Mouse (Mus musculus) hindbrain, embryonic 11.5 days (tissue): ENCODE results near the gene Acta1. TPM values are rescaled to one million over a fixed set of nuclear protein-coding genes. Genes with fewer than 3 reads are reported as not detected.
A peak's percentile ranks its signal among the peaks of the same experiment; 100 is the strongest.

Experiments
- ATAC-seq: fragments of 200-750 bp; cut with Nextera tagmentation; 2 replicates; pipeline ENCODE4 v1.8.0; 2017; ENCODE audit warnings: mild to moderate bottlenecking, moderate TSS enrichment, moderate library complexity; ENCODE audit not compliant: low FRiP score
- DNase-seq: peaks from one replicate; pipeline ENCODE4 v3.0.0-alpha.2; 2015; ENCODE audit warnings: low spot score
- H3K27ac ChIP-seq: fragments of 300-500 bp; sonication (generic); 2 replicates; pipeline ENCODE4 v1.5.1; 2014; ENCODE audit warnings: mild to moderate bottlenecking, low read depth, low read length
- H3K27me3 ChIP-seq: fragments of 300-500 bp; sonication (generic); 2 replicates; pipeline ENCODE4 v1.6.1; 2014; ENCODE audit warnings: mild to moderate bottlenecking, low read length, moderate library complexity, mixed read lengths; ENCODE audit not compliant: control insufficient read depth, insufficient read depth
- H3K36me3 ChIP-seq: fragments of 300-500 bp; sonication (generic); 2 replicates; pipeline ENCODE4 v1.6.1; 2014; ENCODE audit warnings: mild to moderate bottlenecking, low read length, moderate library complexity, mixed read lengths; ENCODE audit not compliant: control insufficient read depth, insufficient read depth
- H3K4me1 ChIP-seq: fragments of 300-500 bp; sonication (generic); replicated peaks from 2 replicates; pipeline ENCODE4 v1.6.1; 2014; ENCODE audit warnings: low read length, mixed read lengths; ENCODE audit not compliant: control insufficient read depth, insufficient read depth
- H3K4me2 ChIP-seq: fragments of 300-500 bp; sonication (generic); replicated peaks from 2 replicates; pipeline ENCODE4 v1.6.1; 2014; ENCODE audit warnings: mild to moderate bottlenecking, low read depth, low read length
- H3K4me3 ChIP-seq: fragments of 300-500 bp; sonication (generic); 2 replicates; pipeline ENCODE4 v1.5.1; 2014; ENCODE audit warnings: low read depth, low read length
- H3K9ac ChIP-seq: fragments of 300-500 bp; sonication (generic); 2 replicates; pipeline ENCODE4 v1.6.1; 2014; ENCODE audit warnings: low read depth, low read length
- H3K9me3 ChIP-seq: fragments of 300-500 bp; sonication (generic); 2 replicates; pipeline ENCODE4 v1.6.1; 2016; ENCODE audit warnings: low read length; ENCODE audit not compliant: control insufficient read depth
- WGBS: fragments of 180-500 bp; shearing (Covaris S2); extraction: QIAGEN DNeasy Blood & Tissue Kit; methylation state at CpG from one replicate; pipeline ENCODE4 v1.1.7; 2014; 5-methylcytosine and 5-hydroxymethylcytosine counted together
- polyA plus RNA-seq: library from polyadenylated mRNA; unstranded; fragments of >200 nt; fragmentation: Nextera tagmentation; extraction: Ambion mirVana; gene quantifications from 2 replicates; pipeline ENCODE4 v1.2.1, GENCODE M21; 2014

Acta1 gene
- polyA plus RNA-seq, 1 experiment from 2014 or later = 5.2 TPM

DNA sequence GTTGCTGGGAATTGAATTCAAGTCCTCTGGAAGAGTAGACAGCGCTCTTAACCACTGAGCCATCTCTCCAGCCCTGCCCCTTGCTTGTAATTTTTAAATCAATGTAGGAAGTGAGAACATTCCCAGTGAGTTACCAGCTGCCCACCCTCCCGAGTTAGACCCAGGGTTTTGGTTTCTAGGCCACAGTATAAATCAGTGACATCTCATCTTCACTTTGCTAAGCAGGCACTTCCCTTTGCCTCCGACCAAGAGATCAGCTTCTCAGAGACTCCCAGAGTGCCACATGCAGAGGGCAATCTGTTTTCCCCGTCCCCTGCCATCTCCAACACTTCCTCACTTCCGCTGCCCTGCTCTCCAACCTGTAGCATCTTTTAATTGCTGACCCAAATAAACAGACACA lies 4.0 kb upstream of the Acta1 start:
- Histone ChIP-seq H3K4me3 (no peak overlapping the region), H3K4me1 (no peaks in the 10 kb centered on the region), H3K9me3 (no peaks in the 10 kb centered on the region), H3K36me3 (0 out of 2 replicates have a peak, but pooled peaks cover 3% of the 10 kb centered on the region), H3K9ac (no peak overlapping the region), H3K27me3 (peaks cover 20% of the 10 kb centered on the region), H3K4me2 (no peak overlapping the region), H3K27ac (no peak overlapping the region)
- DNase-seq = no peak
- no peak for ATAC-seq
- 90% methylated on average over 5 of the region's 5 CpGs for WGBS

DNA sequence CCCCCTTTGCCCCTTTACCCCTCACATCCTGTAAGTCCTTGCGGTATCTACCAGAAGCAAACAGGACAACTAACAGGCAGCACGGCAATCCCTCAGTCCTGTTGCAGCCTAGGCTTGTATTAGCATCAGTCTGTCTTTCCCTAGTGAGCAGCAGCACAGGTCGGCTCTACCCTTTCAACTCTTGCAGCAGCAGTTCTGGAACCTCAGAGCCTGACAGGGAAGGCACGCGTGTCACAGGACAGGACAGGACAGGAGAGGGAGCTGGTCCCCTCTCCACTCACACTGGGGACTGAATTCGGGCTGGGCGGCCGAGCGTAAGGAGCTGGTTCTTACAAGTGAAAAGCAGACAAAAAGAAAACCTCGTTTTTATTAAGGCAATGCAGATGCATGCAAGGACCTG lies 2.2 kb upstream of the Acta1 start:
- no peak for ATAC-seq
- no peak overlapping the region for H3K9ac ChIP-seq
- no peaks in the 10 kb centered on the region for H3K36me3 ChIP-seq
- peaks cover 38% of the 10 kb centered on the region for H3K27me3 ChIP-seq
- H3K4me1 ChIP-seq = peaks cover 3% of the 10 kb centered on the region; the same call in 1 of the 2 replicates
- no peak overlapping the region for H3K4me3 ChIP-seq
- H3K4me2 ChIP-seq = no peak overlapping the region
- no peaks in the 10 kb centered on the region for H3K9me3 ChIP-seq
- no peak for DNase-seq
- WGBS = 63% methylated on average over 10 of the region's 10 CpGs
- no peak overlapping the region for H3K27ac ChIP-seq

DNA sequence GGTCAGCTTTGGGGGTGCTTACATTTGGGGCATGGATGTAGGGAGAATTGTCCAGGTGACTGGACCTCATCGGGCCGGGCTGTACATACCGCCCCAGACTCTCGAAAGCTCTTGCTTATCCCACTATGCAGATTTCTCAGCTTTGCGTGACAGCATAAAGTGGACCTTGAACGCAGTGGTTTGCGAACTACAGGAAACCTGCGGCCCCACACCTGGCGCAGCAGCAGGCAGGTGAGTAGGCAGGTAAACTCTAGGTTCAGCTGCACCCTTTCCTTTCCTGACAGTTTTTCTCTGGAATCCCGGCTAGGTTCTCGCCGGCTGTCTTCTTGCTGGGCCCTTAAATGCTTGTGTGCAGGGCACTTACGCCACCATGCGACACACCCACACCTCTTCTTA lies 1.8 kb upstream of the Acta1 start:
- 64% methylated on average over 14 of the region's 14 CpGs for WGBS
- H3K27me3 ChIP-seq = peaks cover 42% of the 10 kb centered on the region
- no peak overlapping the region for H3K9ac ChIP-seq

DNA sequence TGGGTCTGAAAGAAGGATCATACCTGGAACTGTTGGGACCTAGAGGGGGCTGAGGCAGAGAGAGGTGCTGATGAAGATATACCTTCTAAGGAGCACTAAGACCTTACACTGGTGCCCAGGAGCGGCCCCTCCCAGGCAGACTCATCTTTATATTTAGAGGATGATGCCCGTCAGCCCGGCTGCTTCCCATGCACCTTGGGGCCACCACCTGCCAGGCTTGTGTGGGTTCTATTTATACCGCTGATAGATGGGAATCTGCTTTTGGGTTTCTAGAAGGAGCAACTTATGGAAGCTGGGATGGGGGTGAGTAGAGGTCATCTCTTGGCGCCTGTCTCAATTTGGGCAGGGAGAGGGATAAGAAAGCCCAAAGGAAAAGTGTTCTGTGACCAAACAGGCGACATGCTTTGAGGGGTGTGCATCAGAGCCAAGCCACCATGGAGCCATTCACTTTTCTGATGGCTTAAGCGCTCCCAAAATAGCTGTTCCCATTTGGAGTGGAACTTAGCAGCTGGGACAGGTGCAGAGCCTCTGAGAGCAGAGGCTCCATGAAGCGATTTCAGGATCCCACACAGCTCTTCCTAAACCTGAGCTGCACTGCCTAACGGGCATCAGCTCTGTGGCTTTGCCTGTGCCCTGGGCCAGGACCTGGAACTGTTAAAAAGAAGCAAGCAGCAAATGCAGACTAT lies 1.3 kb upstream of the Acta1 start:
- no peak for DNase-seq
- H3K27me3 ChIP-seq = peaks cover 48% of the 10 kb centered on the region

More for the DNA sequence above, 1.8 kb upstream of the Acta1 start:
- H3K4me2 ChIP-seq = no peak overlapping the region
- peaks cover 3% of the 10 kb centered on the region; the same call in 1 of the 2 replicates for H3K4me1 ChIP-seq
- no peak overlapping the region for H3K27ac ChIP-seq
- no peaks in the 10 kb centered on the region for H3K9me3 ChIP-seq
- no peak overlapping the region for H3K4me3 ChIP-seq
- DNase-seq = no peak
- H3K36me3 ChIP-seq = no peaks in the 10 kb centered on the region
- ATAC-seq = no peak

DNA sequence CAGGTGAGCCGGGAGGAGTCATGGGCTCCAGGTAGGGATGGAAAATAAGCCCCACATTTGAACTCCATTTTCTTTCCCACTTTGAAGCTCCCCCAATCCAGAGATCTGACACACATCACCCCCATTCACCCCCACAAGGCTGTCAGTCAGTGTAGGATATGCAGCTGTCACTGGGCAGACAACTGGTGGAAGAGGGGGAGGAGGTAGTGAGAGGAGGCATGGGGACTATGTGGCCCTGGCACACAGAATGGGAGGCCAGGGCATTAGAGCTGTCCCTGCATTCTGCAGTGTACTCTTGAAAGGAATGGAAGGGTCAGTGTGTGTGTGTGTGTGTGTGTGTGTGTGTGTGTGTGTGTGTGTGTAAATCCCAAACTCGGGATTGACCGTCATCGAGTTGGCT lies 679 bp upstream of the Acta1 start:
- 72% methylated on average over 4 of the region's 4 CpGs for WGBS
- Histone ChIP-seq H3K4me3 (no peak overlapping the region), H3K27me3 (peaks cover 53% of the 10 kb centered on the region), H3K27ac (no peak overlapping the region), H3K4me2 (no peak overlapping the region), H3K4me1 (peaks cover 3% of the 10 kb centered on the region; the same call in 1 of the 2 replicates), H3K36me3 (no peaks in the 10 kb centered on the region), H3K9me3 (no peaks in the 10 kb centered on the region), H3K9ac (no peak overlapping the region)
- ATAC-seq (no peak), DNase-seq (no peak)

More for the DNA sequence above, 1.3 kb upstream of the Acta1 start:
- Histone ChIP-seq H3K9me3 (no peaks in the 10 kb centered on the region), H3K4me3 (no peak overlapping the region), H3K4me1 (peaks cover 3% of the 10 kb centered on the region; the same call in 1 of the 2 replicates), H3K27ac (no peak overlapping the region), H3K36me3 (no peaks in the 10 kb centered on the region), H3K9ac (no peak overlapping the region), H3K4me2 (no peak overlapping the region)
- no peak for ATAC-seq
- WGBS = 71% methylated on average over 9 of the region's 9 CpGs

DNA sequence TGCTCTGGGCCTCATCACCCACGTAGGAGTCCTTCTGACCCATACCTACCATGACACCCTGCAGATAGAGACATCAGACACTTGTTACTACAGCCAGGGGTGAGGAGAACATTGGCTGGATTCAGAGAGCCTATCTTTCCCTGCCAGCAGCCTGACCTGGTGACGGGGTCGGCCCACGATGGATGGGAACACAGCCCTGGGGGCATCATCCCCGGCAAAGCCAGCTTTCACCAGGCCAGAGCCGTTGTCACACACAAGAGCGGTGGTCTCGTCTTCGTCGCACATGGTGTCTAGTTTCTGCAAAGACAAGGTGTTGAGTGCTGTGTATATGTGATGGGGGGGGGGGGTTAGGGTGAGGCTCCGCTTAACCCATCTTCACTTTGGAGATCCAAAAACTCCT lies 1.1 kb downstream of the Acta1 start:
- no peak overlapping the region for H3K9ac ChIP-seq
- WGBS = 77% methylated on average over 11 of the region's 11 CpGs
- H3K4me1 ChIP-seq = peaks cover 3% of the 10 kb centered on the region; the same call in 1 of the 2 replicates
- no peak overlapping the region for H3K4me2 ChIP-seq
- H3K27me3 ChIP-seq = peaks cover 55% of the 10 kb centered on the region
- H3K27ac ChIP-seq = no peak overlapping the region
- ATAC-seq (no peak), DNase-seq (no peak)
- no peak overlapping the region for H3K4me3 ChIP-seq
- H3K36me3 ChIP-seq = no peaks in the 10 kb centered on the region
- no peaks in the 10 kb centered on the region for H3K9me3 ChIP-seq

DNA sequence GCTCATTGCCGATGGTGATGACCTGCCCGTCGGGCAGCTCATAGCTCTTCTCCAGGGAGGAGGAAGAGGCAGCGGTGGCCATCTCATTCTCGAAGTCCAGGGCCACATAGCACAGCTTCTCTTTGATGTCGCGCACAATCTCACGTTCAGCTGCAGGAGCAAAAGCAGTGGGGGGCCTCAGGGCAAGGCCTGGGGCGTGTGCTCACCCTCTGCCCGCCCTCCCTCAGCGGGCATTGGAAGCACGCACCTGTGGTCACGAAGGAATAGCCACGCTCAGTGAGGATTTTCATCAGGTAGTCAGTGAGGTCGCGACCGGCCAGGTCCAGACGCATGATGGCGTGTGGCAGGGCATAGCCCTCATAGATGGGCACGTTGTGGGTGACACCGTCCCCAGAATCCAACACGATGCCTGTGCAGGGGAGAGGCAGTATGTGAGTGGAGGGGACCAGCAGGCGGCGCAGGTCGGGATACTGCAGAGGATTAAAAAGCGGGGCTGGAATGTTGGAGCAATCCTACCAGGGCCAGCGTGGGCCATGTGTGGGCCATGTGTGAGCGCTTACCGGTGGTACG lies 1.9 kb downstream of the Acta1 start:
- H3K27me3 ChIP-seq = peaks cover 55% of the 10 kb centered on the region
- H3K9ac ChIP-seq = peak overlapping the region; percentile 28; the same call in 1 of the 2 replicates
- 12% methylated on average over 30 of the region's 30 CpGs for WGBS
- peak overlapping the region; percentile 36 for H3K4me3 ChIP-seq
- ATAC-seq (peak; percentile 25; the same call in 1 of the 2 replicates), DNase-seq (peak; percentile 32)
- H3K27ac ChIP-seq = no peak overlapping the region
- H3K4me2 ChIP-seq = peak overlapping the region; percentile 61
- H3K9me3 ChIP-seq = no peaks in the 10 kb centered on the region
- H3K4me1 ChIP-seq = peaks cover 3% of the 10 kb centered on the region; the same call in 1 of the 2 replicates
- no peaks in the 10 kb centered on the region for H3K36me3 ChIP-seq

DNA sequence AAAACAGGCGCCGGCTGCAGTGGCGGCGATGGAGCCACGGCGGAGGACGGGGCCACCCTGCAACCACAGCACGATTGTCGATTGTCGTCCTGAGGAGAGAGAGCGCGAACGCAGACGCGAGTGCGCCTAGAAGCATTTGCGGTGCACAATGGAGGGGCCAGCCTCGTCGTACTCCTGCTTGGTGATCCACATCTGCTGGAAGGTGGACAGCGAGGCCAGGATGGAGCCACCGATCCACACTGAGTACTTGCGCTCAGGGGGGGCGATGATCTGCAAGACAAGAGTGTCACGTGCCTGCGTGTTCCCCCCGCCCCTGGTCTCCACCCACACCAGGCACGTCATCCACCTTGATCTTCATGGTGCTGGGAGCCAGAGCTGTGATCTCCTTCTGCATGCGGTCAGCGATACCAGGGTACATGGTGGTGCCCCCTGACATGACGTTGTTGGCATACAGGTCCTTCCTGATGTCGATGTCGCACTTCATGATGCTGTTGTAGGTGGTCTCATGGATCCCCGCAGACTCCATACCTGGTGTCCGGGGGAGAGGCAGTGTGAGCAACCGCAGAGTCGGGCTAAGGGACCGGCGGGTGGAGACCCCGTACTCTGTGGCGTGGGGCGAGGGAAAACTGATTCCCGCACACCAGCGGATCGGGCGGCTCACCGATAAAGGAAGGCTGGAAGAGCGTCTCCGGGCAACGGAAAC lies 2.5 kb downstream of the Acta1 start:
- no peaks in the 10 kb centered on the region for H3K36me3 ChIP-seq
- H3K9me3 ChIP-seq = no peaks in the 10 kb centered on the region
- under 1% methylated on average over 49 of the region's 49 CpGs for WGBS
- H3K27me3 ChIP-seq = peaks cover 55% of the 10 kb centered on the region
- no peak overlapping the region for H3K27ac ChIP-seq
- DNase-seq = peak; percentile 50
- peak overlapping the region; percentile 36 for H3K4me3 ChIP-seq
- peaks cover 3% of the 10 kb centered on the region; the same call in 1 of the 2 replicates for H3K4me1 ChIP-seq
- peak overlapping the region; percentile 43; the same call in 1 of the 2 replicates for H3K9ac ChIP-seq
- ATAC-seq = no peak; the same call in 1 of the 2 replicates
- peak overlapping the region; percentile 61 for H3K4me2 ChIP-seq
